Mouse (Mus musculus) cerebellum, adult 2 months (tissue): ENCODE data around the gene Tmem151b.

Source experiments
- CTCF ChIP-seq: fragments of 200-500 bp; IDR thresholded peaks from 2 replicates; pipeline ENCODE4 v1.5.1; 2011; ENCODE audit warnings: low read depth, mild to moderate bottlenecking, control low read depth, low read length, moderate library complexity, borderline replicate concordance; ENCODE audit not compliant: insufficient read depth
- POLR2A ChIP-seq: fragments of 200-500 bp; IDR thresholded peaks from 2 replicates; pipeline ENCODE4 v1.6.1; 2011; ENCODE audit warnings: low read length, control low read depth, borderline replicate concordance; ENCODE audit not compliant: insufficient read depth

GRCm38 (mm10) chr17:45546941-45547340 lies 2.5 kb downstream of the Tmem151b start:
- TF ChIP-seq CTCF (no peak), POLR2A (peak; percentile 41; the same call in 1 of the 2 replicates)
